Mouse (Mus musculus): ENCODE measurements around the gene Ptpro. TPM values are rescaled to one million over a fixed set of nuclear protein-coding genes. Genes with fewer than 3 reads are reported as not detected.

Ptpro gene
- polyA plus RNA-seq, 1 experiment from 2014 or later = 64.1 TPM

- WGBS (ENCODE audit: missing documents) = 84% methylated on average over 9 of the region's 9 CpGs
- H3K36me3 ChIP-seq (ENCODE audit: inconsistent target) = no peaks in the 10 kb centered on the region
- no peak overlapping the region for H3K4me3 ChIP-seq (ENCODE audit: inconsistent target)
- H3K79me2 ChIP-seq (ENCODE audit: inconsistent target) = no peaks in the 10 kb centered on the region
- no peak overlapping the region for H3K27ac ChIP-seq
Observed at GRCm38 (mm10) chr6:137382546-137382945, 130.4 kb downstream of the Ptpro start.

GRCm38 (mm10) chr6:137386344-137386743, 134.2 kb downstream of the Ptpro start:
- no peak overlapping the region for H3K4me3 ChIP-seq (ENCODE audit: inconsistent target)
- WGBS (ENCODE audit: missing documents) = 8% methylated on average over 4 of the region's 4 CpGs
- H3K79me2 ChIP-seq (ENCODE audit: inconsistent target) = no peaks in the 10 kb centered on the region
- H3K27ac ChIP-seq = peak overlapping the region; percentile 34; the same call in 1 of the 2 replicates
- no peaks in the 10 kb centered on the region for H3K36me3 ChIP-seq (ENCODE audit: inconsistent target)

- Histone ChIP-seq H3K36me3 (ENCODE audit: inconsistent target) (no peaks in the 10 kb centered on the region), H3K4me3 (ENCODE audit: inconsistent target) (no peak overlapping the region), H3K79me2 (ENCODE audit: inconsistent target) (no peaks in the 10 kb centered on the region), H3K27ac (no peak overlapping the region)
- WGBS (ENCODE audit: missing documents) = 61% methylated on average over 3 of the region's 4 CpGs
Observed at GRCm38 (mm10) chr6:137386935-137387334, 134.8 kb downstream of the Ptpro start.

GRCm38 (mm10) chr6:137395075-137395474, 143.0 kb downstream of the Ptpro start:
- Histone ChIP-seq H3K4me3 (ENCODE audit: inconsistent target) (no peak overlapping the region), H3K36me3 (ENCODE audit: inconsistent target) (no peaks in the 10 kb centered on the region), H3K79me2 (ENCODE audit: inconsistent target) (no peaks in the 10 kb centered on the region), H3K27ac (no peak overlapping the region)
- WGBS (ENCODE audit: missing documents) = 50% methylated on average over 7 of the region's 7 CpGs

- Histone ChIP-seq H3K36me3 (ENCODE audit: inconsistent target) (no peaks in the 10 kb centered on the region), H3K27ac (no peak overlapping the region), H3K79me2 (ENCODE audit: inconsistent target) (no peaks in the 10 kb centered on the region), H3K4me3 (ENCODE audit: inconsistent target) (no peak overlapping the region)
- WGBS (ENCODE audit: missing documents) = 76% methylated on average over 4 of the region's 4 CpGs
Observed at GRCm38 (mm10) chr6:137396106-137396793, 144.1 kb downstream of the Ptpro start.

- 68% methylated on average over 2 of the region's 2 CpGs for WGBS (ENCODE audit: missing documents)
- H3K79me2 ChIP-seq (ENCODE audit: inconsistent target) = no peaks in the 10 kb centered on the region
- no peaks in the 10 kb centered on the region for H3K36me3 ChIP-seq (ENCODE audit: inconsistent target)
- H3K4me3 ChIP-seq (ENCODE audit: inconsistent target) = no peak overlapping the region
- H3K27ac ChIP-seq = no peak overlapping the region
Observed at GRCm38 (mm10) chr6:137397358-137397757, 145.2 kb downstream of the Ptpro start.

GRCm38 (mm10) chr6:137404196-137404595, 152.1 kb downstream of the Ptpro start:
- no peaks in the 10 kb centered on the region for H3K36me3 ChIP-seq (ENCODE audit: inconsistent target)
- H3K79me2 ChIP-seq (ENCODE audit: inconsistent target) = no peaks in the 10 kb centered on the region
- WGBS (ENCODE audit: missing documents) = 72% methylated on average over 4 of the region's 4 CpGs
- H3K27ac ChIP-seq = no peak overlapping the region
- H3K4me3 ChIP-seq (ENCODE audit: inconsistent target) = no peak overlapping the region

GRCm38 (mm10) chr6:137405690-137406089, 153.6 kb downstream of the Ptpro start:
- no CpG with 5 or more reads among the region's 2 CpGs for WGBS (ENCODE audit: missing documents)
- peak overlapping the region; percentile 66 for H3K27ac ChIP-seq

GRCm38 (mm10) chr6:137410510-137410909, 158.4 kb downstream of the Ptpro start:
- Histone ChIP-seq H3K27ac (peak overlapping the region; percentile 94), H3K4me3 (ENCODE audit: inconsistent target) (peak overlapping the region; percentile 40), H3K79me2 (ENCODE audit: inconsistent target) (peaks cover 43% of the 10 kb centered on the region), H3K36me3 (ENCODE audit: inconsistent target) (peaks cover 10% of the 10 kb centered on the region)
- 3% methylated on average over 3 of the region's 3 CpGs for WGBS (ENCODE audit: missing documents)

More at GRCm38 (mm10) chr6:137405690-137406089, 153.6 kb downstream of the Ptpro start:
- H3K79me2 ChIP-seq (ENCODE audit: inconsistent target) = no peaks in the 10 kb centered on the region
- H3K36me3 ChIP-seq (ENCODE audit: inconsistent target) = no peaks in the 10 kb centered on the region
- no peak overlapping the region for H3K4me3 ChIP-seq (ENCODE audit: inconsistent target)

GRCm38 (mm10) chr6:137411901-137412378, 159.8 kb downstream of the Ptpro start:
- Histone ChIP-seq H3K27ac (peak overlapping the region; percentile 94), H3K79me2 (ENCODE audit: inconsistent target) (peaks cover 56% of the 10 kb centered on the region), H3K36me3 (ENCODE audit: inconsistent target) (peaks cover 24% of the 10 kb centered on the region), H3K4me3 (ENCODE audit: inconsistent target) (peak overlapping the region; percentile 41)
- WGBS (ENCODE audit: missing documents) = 97% methylated on average over 2 of the region's 2 CpGs

GRCm38 (mm10) chr6:137413045-137413444, 160.9 kb downstream of the Ptpro start:
- Histone ChIP-seq H3K36me3 (ENCODE audit: inconsistent target) (peaks cover 35% of the 10 kb centered on the region), H3K27ac (peak overlapping the region; percentile 94), H3K79me2 (ENCODE audit: inconsistent target) (peaks cover 56% of the 10 kb centered on the region), H3K4me3 (ENCODE audit: inconsistent target) (peak overlapping the region; percentile 41; the same call in 1 of the 2 replicates)
- WGBS (ENCODE audit: missing documents) = 5% methylated on average over 2 of the region's 2 CpGs

- peaks cover 56% of the 10 kb centered on the region for H3K79me2 ChIP-seq (ENCODE audit: inconsistent target)
- no peak overlapping the region for H3K27ac ChIP-seq
- H3K36me3 ChIP-seq (ENCODE audit: inconsistent target) = peaks cover 53% of the 10 kb centered on the region
- 65% methylated on average over 13 of the region's 13 CpGs for WGBS (ENCODE audit: missing documents)
- H3K4me3 ChIP-seq (ENCODE audit: inconsistent target) = no peak overlapping the region
Observed at GRCm38 (mm10) chr6:137414531-137415405, 162.6 kb downstream of the Ptpro start.

GRCm38 (mm10) chr6:137422777-137423176, 170.7 kb downstream of the Ptpro start:
- 85% methylated on average over 4 of the region's 4 CpGs for WGBS (ENCODE audit: missing documents)
- Histone ChIP-seq H3K79me2 (ENCODE audit: inconsistent target) (no peaks in the 10 kb centered on the region), H3K36me3 (ENCODE audit: inconsistent target) (peaks cover 97% of the 10 kb centered on the region), H3K4me3 (ENCODE audit: inconsistent target) (no peak overlapping the region), H3K27ac (no peak overlapping the region)

GRCm38 (mm10) chr6:137423830-137424229, 171.7 kb downstream of the Ptpro start:
- H3K79me2 ChIP-seq (ENCODE audit: inconsistent target) = no peaks in the 10 kb centered on the region
- H3K27ac ChIP-seq = no peak overlapping the region
- WGBS (ENCODE audit: missing documents) = 92% methylated on average over 10 of the region's 10 CpGs
- H3K36me3 ChIP-seq (ENCODE audit: inconsistent target) = peaks cover 97% of the 10 kb centered on the region
- no peak overlapping the region for H3K4me3 ChIP-seq (ENCODE audit: inconsistent target)
